Mouse (Mus musculus) kidney, postnatal 10 days (tissue): ENCODE measurements around the gene Cdc73.
A peak's percentile ranks its signal among the peaks of the same experiment; 100 is the strongest.
"Not testable (repeated sequence)": the region's sequence is repeated elsewhere in the genome, so short reads cannot be mapped to it uniquely, and the experiment has no call there.

ENCODE experiments used
- DNase-seq: peaks from one replicate; pipeline ENCODE4 v3.0.0; 2021; ENCODE audit warnings: mixed read lengths

The Cdc73 gene

GRCm38 (mm10) chr1:143664786-143665185 lies 37.9 kb downstream of the Cdc73 start:
- not testable (repeated sequence) for DNase-seq

GRCm38 (mm10) chr1:143663197-143663596 lies 39.5 kb downstream of the Cdc73 start:
- no peak for DNase-seq

- DNase-seq, result no peak
These were observed 49.0 kb downstream of the Cdc73 start for GRCm38 (mm10) chr1:143653646-143654045.

GRCm38 (mm10) chr1:143650317-143650716 lies 52.4 kb downstream of the Cdc73 start:
- DNase-seq, result no peak

- DNase-seq, result no peak
These were observed 56.5 kb downstream of the Cdc73 start for GRCm38 (mm10) chr1:143646219-143646618.

GRCm38 (mm10) chr1:143645386-143645785 lies 57.3 kb downstream of the Cdc73 start:
- DNase-seq, result no peak

- no peak for DNase-seq
These were observed 58.5 kb downstream of the Cdc73 start for GRCm38 (mm10) chr1:143644221-143644620.

- peak; percentile 23 for DNase-seq
These were observed 61.9 kb downstream of the Cdc73 start, which contains the start of gene B3galt2 for GRCm38 (mm10) chr1:143640650-143641407. Gene B3galt2, plus strand, starts transcription at chr1:143640664.

GRCm38 (mm10) chr1:143632854-143633587 lies 69.7 kb downstream of the Cdc73 start:
- DNase-seq, result no peak

- DNase-seq, result no peak
These were observed 70.3 kb downstream of the Cdc73 start for GRCm38 (mm10) chr1:143632361-143632760.

- DNase-seq, result no peak
These were observed 71.4 kb downstream of the Cdc73 start for GRCm38 (mm10) chr1:143631337-143631736.

GRCm38 (mm10) chr1:143622634-143623033 lies 80.1 kb downstream of the Cdc73 start:
- DNase-seq, result no peak

- no peak for DNase-seq
These were observed 80.8 kb downstream of the Cdc73 start for GRCm38 (mm10) chr1:143621930-143622329.

- DNase-seq, result no peak
These were observed 82.9 kb downstream of the Cdc73 start for GRCm38 (mm10) chr1:143619760-143620159.

- no peak for DNase-seq
These were observed 89.8 kb downstream of the Cdc73 start for GRCm38 (mm10) chr1:143612901-143613300.

- no peak for DNase-seq
These were observed 93.8 kb downstream of the Cdc73 start for GRCm38 (mm10) chr1:143608911-143609310.

- no peak for DNase-seq
These were observed 105.8 kb downstream of the Cdc73 start for GRCm38 (mm10) chr1:143596864-143597263.

GRCm38 (mm10) chr1:143576824-143577543 lies 125.7 kb downstream of the Cdc73 start:
- DNase-seq, result no peak

GRCm38 (mm10) chr1:143558235-143558634 lies 144.5 kb downstream of the Cdc73 start:
- DNase-seq, result no peak

GRCm38 (mm10) chr1:143555533-143555932 lies 147.2 kb downstream of the Cdc73 start:
- DNase-seq, result no peak

GRCm38 (mm10) chr1:143554621-143555020 lies 148.1 kb downstream of the Cdc73 start:
- no peak for DNase-seq
